Mouse (Mus musculus) G1E (cell line): ENCODE measurements around the gene Schip1. TPM values are rescaled to one million over a fixed set of nuclear protein-coding genes. Genes with fewer than 3 reads are reported as not detected.

Experiments
- ATAC-seq: 2 replicates; pipeline ENCODE4 v1.8.0; 2016; ENCODE audit warnings: mild to moderate bottlenecking; ENCODE audit not compliant: insufficient number of reproducible peaks, poor library complexity, low FRiP score, severe bottlenecking; ENCODE audit errors: extremely low read depth
- DNase-seq: peaks from one replicate; pipeline ENCODE4 v3.0.0; 2012; ENCODE audit warnings: low spot score
- H3K27me3 ChIP-seq: 2 replicates; pipeline ENCODE4 v1.6.1; 2012; ENCODE audit warnings: mild to moderate bottlenecking, low read length, inconsistent platforms; ENCODE audit not compliant: insufficient read depth
- H3K36me3 ChIP-seq: replicated peaks from 2 replicates; pipeline ENCODE3; 2012; ENCODE audit warnings: mild to moderate bottlenecking, inconsistent platforms
- H3K4me1 ChIP-seq: 2 replicates; pipeline ENCODE4 v1.6.1; 2012; ENCODE audit warnings: low read depth, low read length, inconsistent platforms, mixed read lengths; ENCODE audit not compliant: insufficient read depth
- H3K4me3 ChIP-seq: 2 replicates; pipeline ENCODE4 v1.5.1; 2012; ENCODE audit warnings: low read depth, mild to moderate bottlenecking, inconsistent platforms, low read length, moderate library complexity, mixed read lengths
- H3K9me3 ChIP-seq: replicated peaks from 2 replicates; pipeline ENCODE4 v1.6.1; 2012; ENCODE audit warnings: inconsistent platforms
- CTCF ChIP-seq: IDR thresholded peaks from 2 replicates; pipeline ENCODE4 v1.5.1; 2012; ENCODE audit warnings: low read depth, low read length, inconsistent platforms, mixed read lengths
- GATA1 ChIP-seq: IDR thresholded peaks from 2 replicates; pipeline ENCODE4 v1.6.1; 2012; ENCODE audit warnings: borderline replicate concordance, low read length, inconsistent platforms, mixed read lengths
- GATA2 ChIP-seq: IDR thresholded peaks from 2 replicates; pipeline ENCODE4 v1.6.1; 2012; ENCODE audit warnings: low read depth, low read length, inconsistent platforms, borderline replicate concordance
- POLR2AphosphoS5 ChIP-seq: IDR thresholded peaks from 2 replicates; pipeline ENCODE4 v1.6.1; 2012; ENCODE audit warnings: low read depth, low read length, inconsistent platforms; ENCODE audit not compliant: insufficient replicate concordance
- TAL1 ChIP-seq: conservative IDR thresholded peaks from 2 replicates; pipeline ENCODE4 v1.6.1; 2012; ENCODE audit warnings: low read depth, low read length, inconsistent platforms, mixed read lengths
- polyA plus RNA-seq: library from polyadenylated mRNA; stranded (reverse); fragments of >175 nt; gene quantifications from 2 replicates; pipeline ENCODE4 v1.2.3, GENCODE M21; 2012
- total RNA-seq, 2 experiments: library from RNA; stranded (forward) in 1 of 2; stranded (reverse) in 1 of 2; fragments of 200-1000 nt in 1 of 2; fragments of >200 nt in 1 of 2; fragmentation: Nextera tagmentation in 1 of 2; gene quantifications; 2 replicates each; pipeline ENCODE4 v1.2.3; 2014 to 2017

Schip1 gene
- total and polyA plus RNA-seq, 3 experiments = 0.16 TPM; not detected in 2

GRCm38 (mm10) chr3:68403783-68404217, 339.2 kb downstream of the Schip1 start:
- no peak for TF ChIP-seq POLR2AphosphoS5
- TF ChIP-seq GATA2 = no peak
- TF ChIP-seq GATA1 = no peak
- no peak for TF ChIP-seq CTCF
- no peak for TF ChIP-seq TAL1
- ATAC-seq = no peak
- DNase-seq = no peak

DNA sequence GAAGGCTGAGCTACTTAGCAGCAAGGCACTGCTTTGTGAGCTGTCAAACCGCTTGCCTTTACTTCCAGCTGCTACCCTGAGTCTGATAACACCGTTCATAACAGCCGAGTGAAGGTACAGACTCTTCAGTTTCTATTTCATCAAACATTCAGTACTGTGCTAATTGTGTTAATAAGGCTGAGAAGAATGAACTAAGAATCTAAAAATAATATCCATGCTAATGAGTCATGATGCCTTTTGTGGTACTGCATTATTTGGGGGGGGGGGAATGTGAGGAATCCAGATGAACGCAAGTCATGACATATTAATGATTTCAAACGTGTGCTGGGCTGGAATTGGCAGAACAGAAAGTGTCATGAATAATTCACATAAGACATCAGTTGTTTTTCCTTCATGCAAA, 341.1 kb downstream of the Schip1 start:
- Histone ChIP-seq H3K27me3 (no peaks in the 10 kb centered on the region), H3K9me3 (peaks cover 37% of the 10 kb centered on the region), H3K4me1 (no peaks in the 10 kb centered on the region), H3K36me3 (no peaks in the 10 kb centered on the region), H3K4me3 (no peak overlapping the region)
- ATAC-seq (no peak), DNase-seq (no peak)
- TF ChIP-seq GATA1 (no peak), POLR2AphosphoS5 (no peak), CTCF (no peak), TAL1 (no peak), GATA2 (no peak)

More at GRCm38 (mm10) chr3:68403783-68404217, 339.2 kb downstream of the Schip1 start:
- Histone ChIP-seq H3K9me3 (peaks cover 33% of the 10 kb centered on the region), H3K27me3 (no peaks in the 10 kb centered on the region), H3K4me3 (no peak overlapping the region), H3K4me1 (no peaks in the 10 kb centered on the region), H3K36me3 (no peaks in the 10 kb centered on the region)

DNA sequence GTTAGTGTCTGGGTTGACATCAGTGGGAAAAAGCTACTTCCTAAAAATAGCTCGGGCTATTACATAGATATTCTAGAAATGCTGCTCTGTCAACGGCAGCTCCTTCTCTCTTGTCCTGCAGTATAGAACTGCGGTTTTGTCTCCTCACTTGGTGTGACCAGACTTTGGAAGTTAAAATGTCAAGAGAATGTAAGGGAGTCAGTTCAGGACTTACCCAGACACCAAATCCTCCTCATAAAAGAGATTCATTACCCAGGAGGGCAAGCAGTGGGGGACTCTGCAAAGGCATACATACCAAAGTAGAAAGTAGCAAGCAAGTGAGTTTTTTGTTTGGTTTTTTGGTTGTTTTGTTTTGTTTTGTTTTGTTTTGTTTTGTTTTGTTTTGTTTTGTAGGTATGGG, 347.7 kb downstream of the Schip1 start:
- no peaks in the 10 kb centered on the region for H3K27me3 ChIP-seq
- ATAC-seq (no peak), DNase-seq (no peak)
- peaks cover 29% of the 10 kb centered on the region for H3K9me3 ChIP-seq
- H3K4me1 ChIP-seq = no peaks in the 10 kb centered on the region
- no peak for TF ChIP-seq CTCF
- TF ChIP-seq POLR2AphosphoS5 = no peak
- no peak for TF ChIP-seq GATA1
- TF ChIP-seq GATA2 = no peak
- no peak for TF ChIP-seq TAL1
- no peaks in the 10 kb centered on the region for H3K36me3 ChIP-seq
- no peak overlapping the region for H3K4me3 ChIP-seq

- H3K27me3 ChIP-seq = no peaks in the 10 kb centered on the region
- no peaks in the 10 kb centered on the region for H3K36me3 ChIP-seq
- no peak for DNase-seq
- peaks cover 22% of the 10 kb centered on the region for H3K9me3 ChIP-seq
- H3K4me3 ChIP-seq = no peak overlapping the region
- TF ChIP-seq GATA1 (no peak), POLR2AphosphoS5 (no peak), CTCF (no peak), TAL1 (no peak), GATA2 (no peak)
- ATAC-seq = no peak
- H3K4me1 ChIP-seq = no peaks in the 10 kb centered on the region
Observed at GRCm38 (mm10) chr3:68419792-68420191, 355.2 kb downstream of the Schip1 start.

DNA sequence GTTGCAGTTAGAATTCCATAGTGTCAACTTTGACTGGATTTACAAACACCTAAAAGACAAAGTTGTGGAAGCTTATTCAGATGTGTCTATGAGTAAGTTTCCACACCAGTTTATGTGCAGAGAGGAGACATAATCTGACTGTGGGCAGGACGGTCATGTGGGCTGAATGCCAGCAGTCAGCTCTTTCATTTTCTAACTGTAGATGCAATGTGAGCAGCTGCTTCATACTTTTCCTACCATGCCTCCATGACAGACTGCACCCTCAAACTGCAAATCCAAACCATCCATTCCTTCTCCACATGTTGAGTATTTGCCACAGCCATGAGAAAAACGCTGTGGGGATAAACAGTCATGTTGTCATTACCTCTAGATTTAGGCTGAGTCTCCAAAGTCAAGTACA, 356.3 kb downstream of the Schip1 start:
- H3K4me3 ChIP-seq = no peak overlapping the region
- peaks cover 29% of the 10 kb centered on the region for H3K9me3 ChIP-seq
- no peaks in the 10 kb centered on the region for H3K4me1 ChIP-seq
- DNase-seq = no peak
- no peak for TF ChIP-seq TAL1
- TF ChIP-seq CTCF = no peak
- TF ChIP-seq GATA1 = no peak
- TF ChIP-seq GATA2 = no peak
- TF ChIP-seq POLR2AphosphoS5 = no peak
- no peaks in the 10 kb centered on the region for H3K36me3 ChIP-seq
- H3K27me3 ChIP-seq = no peaks in the 10 kb centered on the region
- ATAC-seq = no peak

DNA sequence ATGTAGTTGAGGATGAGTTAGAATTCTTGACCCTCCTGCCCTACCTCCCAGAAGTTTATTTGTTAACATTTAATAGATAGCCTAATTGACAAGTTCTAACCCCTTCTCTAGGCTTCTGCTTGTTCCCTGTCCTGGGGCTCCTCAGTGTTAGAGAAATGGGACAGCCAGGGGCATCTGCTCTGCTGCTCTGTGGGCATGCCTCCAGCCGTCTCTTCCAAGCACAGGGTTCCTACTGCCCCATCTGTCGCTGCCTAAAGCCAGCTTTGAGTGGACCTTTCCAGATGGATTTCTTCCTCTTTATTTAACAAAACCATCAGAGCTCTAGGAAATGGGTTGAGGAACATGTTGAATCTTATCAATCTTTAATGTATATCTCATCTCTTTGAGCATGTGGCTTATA, 357.2 kb downstream of the Schip1 start:
- Histone ChIP-seq H3K27me3 (no peaks in the 10 kb centered on the region), H3K36me3 (no peaks in the 10 kb centered on the region), H3K9me3 (peaks cover 37% of the 10 kb centered on the region), H3K4me3 (no peak overlapping the region), H3K4me1 (no peaks in the 10 kb centered on the region)
- DNase-seq = no peak
- no peak for ATAC-seq
- TF ChIP-seq POLR2AphosphoS5 (no peak), TAL1 (no peak), GATA1 (no peak), GATA2 (no peak), CTCF (no peak)
